Mouse (Mus musculus): ENCODE measurements at regions not wholly inside any gene's neighbourhood (a gene's known extent, or its start where the extent isn't known, plus 50 kb on each side); places are given as distances from the start of the nearest gene placed in this dataset.

GRCm38 (mm10) chr1:166903417-166903816 lies 97.8 kb upstream of the Fam78b start:
- no peak for TF ChIP-seq GATA1 (IDR thresholded peaks at IDR 0.05; ENCODE audit: borderline replicate concordance, low read length)
- TF ChIP-seq FLI1 (IDR thresholded peaks at IDR 0.05; ENCODE audit: low read length): no peak

Data from megakaryocyte, embryonic 14.5 days (primary cell).